Mouse (Mus musculus) brain, embryonic 18.5 days (tissue): ENCODE data around the gene 4930524B15Rik.
"Not testable (repeated sequence)": the region's sequence is repeated elsewhere in the genome, so short reads cannot be mapped to it uniquely, and the experiment has no call there.

Experiments used
- DNase-seq: peaks from one replicate; pipeline ENCODE4 v3.0.0-alpha.2; 2012; ENCODE audit warnings: low read depth, low spot score

Gene 4930524B15Rik

DNA sequence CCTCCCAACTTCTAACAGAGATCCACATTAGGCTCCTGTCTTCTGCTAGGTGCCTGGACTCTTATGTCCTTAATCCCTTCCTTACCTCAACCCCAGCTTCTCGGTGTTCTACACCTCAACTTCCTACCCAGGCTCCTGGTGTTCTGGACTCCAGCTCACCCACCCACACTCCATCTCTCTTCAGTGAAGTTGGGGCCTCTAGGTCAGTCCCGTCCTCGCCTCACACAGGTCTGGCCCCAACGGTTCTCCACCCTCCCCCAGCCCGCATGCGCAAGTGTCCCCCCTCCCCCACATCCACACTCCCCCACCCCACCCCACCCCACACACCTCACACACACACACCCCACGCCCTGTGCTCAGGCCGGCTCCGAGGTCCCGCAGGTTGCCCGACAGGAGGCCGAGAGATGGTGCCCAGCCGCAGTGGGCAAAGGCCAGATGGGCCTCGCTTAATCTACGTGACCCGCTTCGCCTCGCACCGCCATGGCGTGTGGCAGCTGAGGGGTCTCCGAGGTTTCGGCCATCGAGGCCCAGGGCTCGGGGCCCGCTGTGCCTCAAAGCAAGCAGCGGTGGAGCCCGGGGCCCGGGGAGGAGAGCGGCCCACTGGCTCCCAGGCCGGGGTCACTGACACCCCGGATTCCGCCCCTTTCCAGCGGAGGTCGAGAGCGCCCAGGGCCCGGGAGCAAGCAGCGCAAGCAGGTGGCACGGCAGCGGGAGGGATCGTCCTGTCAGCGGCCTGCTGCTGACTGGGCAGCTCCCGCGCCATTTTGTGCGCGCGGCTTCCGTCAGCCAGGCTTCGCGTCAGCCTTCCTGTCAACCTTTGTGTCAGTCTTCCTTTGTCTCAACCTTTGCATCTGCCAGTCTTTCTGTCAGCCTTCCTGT, at the start of gene 4930524B15Rik:
TSS of gene 4930524B15Rik (plus strand) at position 337 of the 879 bp plus-strand sequence.
- no peak for DNase-seq

GRCm38 (mm10) chr11:31917769-31918168, 47.6 kb upstream of the 4930524B15Rik start:
- no peak for DNase-seq

GRCm38 (mm10) chr11:31930051-31930450, 35.3 kb upstream of the 4930524B15Rik start:
- no peak for DNase-seq

GRCm38 (mm10) chr11:31935652-31936051, 29.7 kb upstream of the 4930524B15Rik start:
- DNase-seq, result no peak

- no peak for DNase-seq
Observed at GRCm38 (mm10) chr11:31936910-31937525, 28.4 kb upstream of the 4930524B15Rik start.

GRCm38 (mm10) chr11:31940898-31941639, 24.3 kb upstream of the 4930524B15Rik start:
- peak; percentile 81 for DNase-seq

- no peak for DNase-seq
Observed at GRCm38 (mm10) chr11:31941640-31942638, 23.5 kb upstream of the 4930524B15Rik start.

DNA sequence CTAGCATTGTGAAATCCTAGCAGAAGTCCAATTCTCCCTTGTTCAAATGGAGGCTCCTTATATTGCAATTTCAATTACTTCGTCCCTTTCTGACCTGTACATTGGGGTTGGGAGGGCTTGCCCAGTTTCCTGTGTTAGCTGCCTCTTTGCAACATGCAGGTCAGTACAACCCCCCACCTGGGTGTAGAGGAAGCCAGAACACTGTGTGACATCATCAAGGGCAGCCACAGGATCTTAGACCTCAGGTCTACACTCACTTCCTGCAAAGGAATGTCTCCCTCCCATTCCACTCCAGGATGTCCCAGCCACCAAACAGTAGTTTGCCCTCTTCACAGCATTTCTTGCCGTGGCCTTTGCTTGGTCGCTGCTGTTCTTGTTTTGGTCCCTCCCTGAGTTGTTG, 19.9 kb upstream of the 4930524B15Rik start:
- no peak for DNase-seq

DNA sequence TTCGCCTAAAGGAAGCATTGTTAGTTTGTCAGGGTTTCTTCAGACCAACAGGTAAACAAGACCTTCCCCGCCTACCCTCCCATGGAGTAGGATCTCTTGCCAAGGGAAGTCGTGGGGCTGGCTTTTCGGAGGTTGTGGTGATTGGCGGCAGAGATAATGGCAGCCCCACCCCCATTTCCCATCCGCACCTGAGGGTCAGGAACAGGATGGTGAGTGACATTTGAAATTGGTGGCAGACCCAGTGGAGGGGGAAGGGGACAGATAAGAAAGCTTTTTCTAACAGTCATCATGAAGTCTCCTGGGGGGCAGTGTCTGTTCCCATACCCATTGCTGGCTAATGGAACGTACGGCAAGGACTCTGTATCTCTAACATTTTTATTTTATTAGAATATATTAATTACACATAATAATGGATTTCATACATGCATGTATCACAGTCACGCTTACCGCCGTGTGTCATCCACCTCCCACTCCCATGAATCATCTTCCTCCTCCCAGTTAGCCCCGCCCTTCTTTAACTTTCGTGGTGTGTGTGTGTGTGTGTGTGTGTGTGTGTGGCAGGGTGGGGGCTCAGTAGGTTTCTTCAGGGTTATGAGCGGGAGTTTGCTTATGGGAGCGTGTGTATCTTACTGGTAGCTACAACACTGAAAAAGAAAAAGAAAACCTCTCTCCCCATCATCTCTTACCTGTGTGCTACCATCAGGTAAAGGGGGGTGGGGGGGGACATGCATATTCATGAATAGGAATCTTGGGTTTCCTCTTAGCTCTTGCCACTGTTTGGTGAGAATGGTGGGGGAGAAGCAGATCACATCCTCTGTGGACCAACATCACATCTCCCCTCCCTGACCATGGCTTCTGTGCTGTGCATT, 16.7 kb upstream of the 4930524B15Rik start:
- no peak for DNase-seq

DNA sequence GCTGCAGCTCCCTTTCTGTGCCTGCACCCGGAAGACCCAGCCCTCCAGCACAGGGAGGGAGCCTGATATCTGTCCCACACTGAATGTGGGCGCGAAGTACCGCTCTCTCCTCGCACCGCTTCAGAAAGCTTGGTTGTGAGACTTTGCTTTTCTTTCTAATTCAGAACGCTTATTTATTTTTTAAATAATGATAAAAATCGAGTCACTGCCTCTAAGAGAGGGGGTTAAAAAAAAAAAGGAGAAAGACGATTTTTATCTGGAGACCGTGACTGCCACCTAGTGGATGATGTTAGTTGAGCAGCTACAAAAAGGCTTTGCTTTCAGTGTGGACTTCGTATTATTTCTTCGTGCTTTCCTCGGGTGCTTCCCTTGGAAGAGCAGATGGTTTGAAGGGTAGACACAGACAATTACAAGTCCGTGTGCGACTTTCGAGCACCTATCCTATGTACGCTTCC, 16.0 kb upstream of the 4930524B15Rik start:
- DNase-seq, result peak; percentile 76

DNA sequence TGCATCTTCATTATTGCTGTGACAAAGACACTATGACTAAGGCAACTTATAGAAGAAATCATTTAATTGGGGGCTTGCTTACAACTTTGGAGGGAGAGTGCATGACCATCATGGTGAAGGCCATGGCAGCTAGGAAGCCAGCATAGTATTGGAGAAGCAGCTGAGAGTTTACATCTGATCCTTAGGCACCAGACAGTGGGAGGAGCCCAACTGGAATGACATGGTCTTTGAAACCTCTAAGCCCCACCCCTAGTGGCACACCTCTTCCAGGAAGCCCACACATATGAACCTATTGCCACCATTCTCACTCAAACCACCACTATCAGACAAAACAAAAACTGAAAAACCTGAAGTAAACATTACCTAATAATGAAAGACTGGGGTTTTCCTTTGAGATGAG, 5.3 kb upstream of the 4930524B15Rik start:
- no peak for DNase-seq

DNA sequence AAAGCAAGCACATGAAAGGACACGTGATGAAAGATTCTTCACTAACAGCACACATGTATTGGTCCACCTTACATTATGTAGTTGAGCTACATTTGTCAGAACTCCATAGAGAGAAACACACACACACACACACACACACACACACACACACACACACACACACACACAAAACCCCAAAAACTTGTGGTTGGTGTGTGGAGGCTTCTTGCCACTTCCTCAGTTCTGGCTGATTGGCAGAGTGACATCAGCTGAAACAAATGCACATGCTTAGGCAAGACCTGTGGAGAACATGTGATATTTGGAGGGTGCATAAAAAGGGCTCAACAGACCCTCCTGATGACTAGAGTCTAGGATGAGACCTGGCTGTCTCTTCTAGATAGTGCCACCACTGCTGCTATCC, 1.4 kb upstream of the 4930524B15Rik start:
- DNase-seq, result no peak

DNA sequence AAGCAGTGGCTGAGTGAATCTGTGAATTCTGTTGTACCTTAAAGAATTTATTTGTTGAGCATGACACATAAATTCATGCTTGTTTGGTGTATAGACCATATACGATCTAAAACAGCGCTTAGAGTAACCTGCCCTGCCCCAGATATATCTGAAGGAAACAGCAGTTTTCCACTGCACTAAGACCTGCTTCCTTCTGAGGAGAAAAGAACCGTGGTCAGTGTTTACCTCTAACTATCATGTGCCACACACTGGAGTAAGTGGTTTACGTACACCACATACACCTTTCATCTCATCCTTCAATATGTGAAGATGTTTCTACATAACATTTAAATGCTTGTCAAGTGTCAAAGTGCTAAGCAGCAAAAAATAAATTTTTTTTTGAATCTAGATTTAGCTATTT, 8.7 kb downstream of the 4930524B15Rik start:
- DNase-seq, result no peak

GRCm38 (mm10) chr11:31974826-31975225, 9.4 kb downstream of the 4930524B15Rik start:
- DNase-seq, result no peak

GRCm38 (mm10) chr11:31975678-31976077, 10.3 kb downstream of the 4930524B15Rik start:
- DNase-seq, result no peak

DNA sequence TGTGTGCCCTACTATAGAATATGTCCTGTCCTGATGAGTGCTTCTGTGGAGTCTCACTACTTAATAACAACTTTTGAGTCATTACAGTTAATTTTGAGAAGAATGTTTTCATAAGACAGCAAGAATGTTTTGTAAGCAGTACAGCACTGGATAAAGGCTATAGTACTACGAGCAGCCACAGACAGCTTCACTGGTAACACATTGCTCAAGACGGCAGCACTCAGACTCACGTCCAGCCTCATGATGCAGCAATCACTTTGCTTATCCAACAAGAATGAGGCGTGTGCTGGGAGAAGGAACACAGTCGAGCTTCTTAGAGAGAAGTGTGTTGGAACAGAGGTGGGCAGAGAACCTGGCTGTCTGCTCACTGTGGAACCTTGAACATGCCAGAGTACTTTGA, 10.7 kb downstream of the 4930524B15Rik start:
- DNase-seq, result no peak

- not testable (repeated sequence) for DNase-seq
Observed at GRCm38 (mm10) chr11:31980089-31980488, 14.7 kb downstream of the 4930524B15Rik start.

- DNase-seq, result no peak
Observed at GRCm38 (mm10) chr11:31981830-31982229, 16.4 kb downstream of the 4930524B15Rik start.

GRCm38 (mm10) chr11:31982247-31982943, 17.0 kb downstream of the 4930524B15Rik start:
- DNase-seq, result not testable (repeated sequence)
